Mouse (Mus musculus) urinary bladder, postnatal 25 days (tissue): ENCODE data around the gene Cyp2a12.
"Not testable (repeated sequence)": the region's sequence is repeated elsewhere in the genome, so short reads cannot be mapped to it uniquely, and the experiment has no call there.

Experiments used
- DNase-seq: peaks from one replicate; pipeline ENCODE4 v3.0.0; 2022; ENCODE audit warnings: low spot score

The Cyp2a12 gene

DNA sequence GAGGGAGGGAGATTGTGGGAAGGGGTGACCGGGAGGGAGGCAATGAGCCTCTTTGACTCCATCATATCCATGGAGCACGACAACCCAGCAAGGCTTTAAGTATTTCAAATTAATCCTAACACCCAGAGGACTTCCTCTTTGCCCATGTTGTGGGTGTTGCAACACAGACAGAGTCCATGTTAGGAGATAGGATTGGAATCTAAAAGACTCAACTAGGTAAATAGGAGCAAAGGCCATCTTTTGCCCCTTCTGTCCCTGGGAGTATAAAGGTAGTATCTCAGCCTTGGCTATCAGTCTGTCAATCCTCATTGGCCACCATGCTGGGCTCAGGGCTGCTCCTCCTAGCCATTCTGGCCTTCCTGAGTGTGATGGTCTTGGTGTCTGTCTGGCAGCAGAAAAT lies at the start of gene Cyp2a12:
Gene Cyp2a12 (plus strand): TSS at position 293 of the 400 bp plus-strand sequence.
- no peak for DNase-seq

DNA sequence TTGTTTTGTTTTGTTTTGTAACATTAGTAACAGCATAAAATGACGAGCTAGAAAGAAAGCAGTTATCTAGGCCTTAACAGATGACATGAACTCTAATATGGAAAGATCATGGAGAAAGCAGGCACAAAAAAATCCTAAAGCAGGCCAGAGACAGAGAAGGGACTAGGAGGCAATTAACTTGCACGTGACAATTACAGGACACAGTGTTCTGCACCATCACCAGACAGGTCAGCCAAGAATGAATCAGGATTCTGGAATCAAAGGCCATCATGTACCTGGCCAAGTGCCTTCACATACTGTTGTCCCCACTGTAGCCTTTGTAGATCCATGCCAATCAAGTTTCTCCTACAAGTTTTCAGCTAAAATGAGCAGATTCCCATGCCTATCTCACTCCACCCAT lies 47.4 kb upstream of the Cyp2a12 start:
- not testable (repeated sequence) for DNase-seq

DNA sequence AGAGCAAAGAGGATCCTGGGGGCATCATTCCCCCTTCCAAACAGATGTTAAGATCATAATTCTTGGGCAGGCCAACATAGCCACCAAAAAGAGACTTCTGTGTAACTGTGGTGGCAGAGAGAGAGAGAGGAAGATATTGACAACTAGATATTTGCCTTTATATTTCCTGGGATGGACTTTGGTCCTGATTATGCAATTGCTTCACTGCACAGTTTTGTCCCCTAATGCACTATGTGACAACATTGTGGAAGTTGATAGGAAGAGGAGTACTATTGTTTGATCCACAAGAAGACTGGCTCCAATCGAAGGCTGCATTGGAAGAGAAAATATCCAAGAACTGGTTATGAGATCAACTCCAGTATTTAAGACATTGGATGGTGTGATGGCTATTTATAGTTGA lies 46.9 kb upstream of the Cyp2a12 start:
- DNase-seq, result not testable (repeated sequence)

DNA sequence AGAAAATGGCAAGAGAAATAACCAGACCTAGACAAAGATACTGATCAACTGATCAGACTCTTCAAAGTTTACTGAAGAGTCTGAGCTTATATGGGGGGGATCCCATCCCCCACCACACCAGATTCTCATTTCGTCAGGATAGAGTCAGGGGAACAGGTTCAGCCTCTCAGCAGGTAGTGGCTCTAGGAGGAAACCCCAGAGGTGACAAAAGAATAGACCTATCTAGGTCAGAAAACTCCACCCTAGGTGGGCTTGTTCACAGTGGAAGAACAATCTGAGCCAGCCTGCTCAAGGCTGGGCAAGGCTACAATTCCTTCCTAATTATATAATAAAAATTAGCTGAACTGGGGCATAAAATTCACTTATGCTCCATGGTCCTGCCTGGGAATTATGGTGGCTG lies 46.3 kb upstream of the Cyp2a12 start:
- no peak for DNase-seq

DNA sequence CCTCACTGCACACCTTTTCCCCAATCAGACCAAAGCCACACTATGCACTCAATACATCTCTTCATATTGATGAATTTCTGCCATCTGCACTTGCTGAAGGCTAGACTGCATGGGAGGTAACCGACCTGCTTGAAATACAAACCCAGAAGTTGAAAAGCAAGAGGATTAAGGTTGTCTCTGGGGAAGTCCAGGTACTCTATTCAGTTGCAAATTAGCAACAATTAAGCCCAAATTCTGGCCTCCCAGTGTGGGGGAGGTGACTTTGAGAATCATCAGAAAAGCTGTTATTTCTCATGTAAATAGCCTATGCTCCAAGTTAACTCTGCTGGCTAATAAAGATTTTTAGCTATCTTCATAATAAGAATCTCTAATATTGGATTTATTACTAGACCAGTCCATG lies 45.7 kb upstream of the Cyp2a12 start:
- DNase-seq, result not testable (repeated sequence)

DNA sequence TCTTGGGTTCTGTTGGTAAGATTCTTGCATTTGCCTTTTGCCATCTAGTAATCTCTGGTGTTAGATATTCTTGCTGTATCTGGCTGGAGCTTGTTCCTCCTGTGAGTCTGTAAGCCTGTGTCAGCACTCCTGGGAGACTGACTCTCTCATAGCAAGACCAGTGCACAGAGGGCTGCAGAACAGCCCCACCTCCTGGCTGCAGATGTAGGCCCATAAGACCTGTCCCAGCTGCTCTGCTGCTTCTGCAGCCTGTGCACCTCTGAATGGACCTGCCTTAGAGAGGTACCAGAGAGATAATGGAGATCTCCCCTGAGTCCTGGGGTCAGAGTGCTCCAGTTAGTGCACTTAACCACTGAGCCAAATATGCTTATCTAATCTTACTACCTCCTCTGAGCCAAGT lies 2.3 kb upstream of the Cyp2a12 start:
- not testable (repeated sequence) for DNase-seq

DNA sequence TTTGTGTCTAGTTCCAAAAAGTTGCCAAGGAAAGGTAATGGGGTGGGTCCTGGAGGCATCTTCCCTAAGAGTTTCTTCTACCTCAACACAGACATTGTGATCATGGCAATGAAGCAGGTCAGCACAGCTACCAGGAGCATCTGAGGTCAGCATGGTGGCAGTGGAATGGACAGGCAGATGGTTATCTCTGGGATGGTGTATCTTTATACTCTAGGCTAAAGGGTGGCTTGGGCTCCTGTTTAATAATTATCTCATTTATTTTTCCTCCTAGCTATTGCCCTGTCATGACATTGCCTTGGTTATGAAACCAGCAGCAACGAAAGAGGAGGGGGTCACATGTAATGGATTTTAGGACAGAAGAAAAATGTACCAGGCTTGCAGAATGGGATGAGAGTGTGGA lies 20.0 kb downstream of the Cyp2a12 start:
- DNase-seq, result not testable (repeated sequence)

DNA sequence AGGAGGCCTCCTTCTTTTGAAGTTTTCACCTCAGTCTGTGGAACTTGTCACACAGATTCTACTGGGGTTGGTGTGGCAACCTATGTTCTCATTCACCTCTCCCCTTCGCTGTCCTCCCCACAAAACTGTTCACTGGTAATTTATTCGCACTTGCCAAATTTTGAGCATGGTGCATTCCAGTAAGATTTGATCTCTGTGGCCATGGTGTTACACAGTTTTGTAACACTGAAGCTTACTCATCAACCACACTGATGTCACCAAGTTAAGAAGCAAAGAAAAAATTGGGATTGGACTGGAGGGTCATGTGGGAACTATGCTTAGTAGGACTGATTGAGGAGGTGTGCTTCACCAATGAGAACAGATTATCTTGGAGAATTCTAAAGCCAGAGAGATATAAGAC lies 30.5 kb downstream of the Cyp2a12 start:
- DNase-seq, result not testable (repeated sequence)

DNA sequence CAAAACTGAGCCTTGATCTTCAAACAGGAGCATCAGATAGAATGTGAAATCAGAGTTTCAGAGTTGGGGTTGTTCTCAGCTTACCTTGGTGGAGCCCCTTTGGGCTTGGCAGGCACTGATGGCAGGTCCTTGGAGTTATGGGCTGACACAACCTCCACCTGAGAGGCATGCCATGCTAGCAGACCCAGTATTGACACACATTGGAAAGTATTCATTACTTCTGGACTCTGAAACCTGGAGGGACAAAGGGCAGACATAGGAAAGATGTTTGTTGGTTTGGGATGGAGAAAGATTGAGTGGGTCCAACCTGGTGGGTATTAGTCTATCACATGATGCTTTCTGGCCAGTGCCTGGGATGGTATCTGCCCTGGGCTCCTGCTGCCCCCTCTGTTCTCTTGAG lies 31.0 kb downstream of the Cyp2a12 start:
- DNase-seq, result not testable (repeated sequence)

DNA sequence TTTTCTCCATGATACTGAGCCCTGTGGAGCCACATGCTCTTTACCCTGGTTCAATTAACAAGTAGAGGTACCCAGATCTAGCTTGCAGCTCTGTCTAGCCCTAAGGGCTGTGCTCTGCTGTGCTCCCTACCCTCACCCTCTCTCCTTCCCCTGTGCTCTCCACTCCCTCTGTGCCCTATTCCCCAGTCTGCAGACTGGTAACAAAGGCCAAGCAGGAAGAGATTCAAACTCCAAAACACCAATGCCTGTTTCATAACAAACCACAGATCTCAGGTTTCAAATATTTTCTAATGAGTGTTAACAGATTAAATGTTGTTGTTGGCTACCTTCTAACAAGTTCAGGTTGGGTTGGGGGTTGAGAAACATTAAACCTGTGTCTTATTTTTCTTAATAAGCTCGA lies 49.8 kb downstream of the Cyp2a12 start:
- no peak for DNase-seq

DNA sequence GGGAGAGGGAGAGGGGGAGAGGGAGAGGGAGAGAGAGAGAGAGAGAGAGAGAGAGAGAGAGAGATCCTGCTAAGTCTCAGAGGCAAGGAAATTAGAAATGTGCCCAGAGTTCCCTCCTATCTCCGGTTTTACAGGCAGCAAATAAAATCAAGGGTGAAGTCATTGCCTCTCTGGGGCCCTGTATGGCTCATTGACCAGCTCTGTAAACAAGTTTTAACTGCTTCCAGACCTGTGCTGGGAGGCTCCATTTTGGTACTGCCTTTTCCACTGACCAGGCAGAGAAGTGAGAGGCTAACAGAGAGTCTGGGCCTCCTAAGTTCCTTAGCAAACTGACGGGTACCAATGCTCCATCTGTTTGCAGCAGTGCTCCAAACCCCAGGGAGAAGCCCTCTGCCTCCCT lies 52.7 kb downstream of the Cyp2a12 start:
- no peak for DNase-seq
